Mouse (Mus musculus) skeletal muscle tissue, adult 2 months (tissue): Measurements from ENCODE around the gene Adamtsl1.

Experiments used
- DNase-seq: peaks from one replicate; pipeline ENCODE4 v3.0.0-alpha.2; 2012; ENCODE audit warnings: low read depth, low spot score

The Adamtsl1 gene

GRCm38 (mm10) chr4:85513792-85514191 lies at the start of gene Adamtsl1:
TSS of gene Adamtsl1 (plus strand) at chr4:85514172.
- DNase-seq = no peak

GRCm38 (mm10) chr4:85483586-85483985 lies 30.4 kb upstream of the Adamtsl1 start:
- no peak for DNase-seq

GRCm38 (mm10) chr4:85486316-85486946 lies 27.5 kb upstream of the Adamtsl1 start:
- DNase-seq = no peak

- no peak for DNase-seq
Measured at GRCm38 (mm10) chr4:85505718-85506117, 8.3 kb upstream of the Adamtsl1 start.

- DNase-seq = no peak
Measured at GRCm38 (mm10) chr4:85506976-85507375, 7.0 kb upstream of the Adamtsl1 start.

- DNase-seq = no peak
Measured at GRCm38 (mm10) chr4:85507491-85507890, 6.5 kb upstream of the Adamtsl1 start.

- DNase-seq = peak; percentile 6
Measured at GRCm38 (mm10) chr4:85513288-85513687, 684 bp upstream of the Adamtsl1 start.

GRCm38 (mm10) chr4:85514205-85514681 lies 271 bp downstream of the Adamtsl1 start:
- peak; percentile 10 for DNase-seq

- DNase-seq = peak; percentile 32
Measured at GRCm38 (mm10) chr4:85526966-85527566, 13.1 kb downstream of the Adamtsl1 start.

GRCm38 (mm10) chr4:85529852-85530251 lies 15.9 kb downstream of the Adamtsl1 start:
- no peak for DNase-seq

GRCm38 (mm10) chr4:85539677-85540076 lies 25.7 kb downstream of the Adamtsl1 start:
- DNase-seq = no peak

GRCm38 (mm10) chr4:85543221-85543620 lies 29.2 kb downstream of the Adamtsl1 start:
- DNase-seq = no peak

GRCm38 (mm10) chr4:85554696-85555095 lies 40.7 kb downstream of the Adamtsl1 start:
- no peak for DNase-seq

GRCm38 (mm10) chr4:85559753-85560152 lies 45.8 kb downstream of the Adamtsl1 start:
- peak; percentile 23 for DNase-seq

GRCm38 (mm10) chr4:85585426-85585825 lies 71.5 kb downstream of the Adamtsl1 start:
- no peak for DNase-seq

GRCm38 (mm10) chr4:85588928-85589327 lies 75.0 kb downstream of the Adamtsl1 start:
- no peak for DNase-seq

- no peak for DNase-seq
Measured at GRCm38 (mm10) chr4:85591037-85591436, 77.1 kb downstream of the Adamtsl1 start.

- no peak for DNase-seq
Measured at GRCm38 (mm10) chr4:85594159-85594558, 80.2 kb downstream of the Adamtsl1 start.

GRCm38 (mm10) chr4:85613331-85613730 lies 99.4 kb downstream of the Adamtsl1 start:
- no peak for DNase-seq

GRCm38 (mm10) chr4:85618746-85619145 lies 104.8 kb downstream of the Adamtsl1 start:
- DNase-seq = no peak

- peak; percentile 27 for DNase-seq
Measured at GRCm38 (mm10) chr4:85619261-85619660, 105.3 kb downstream of the Adamtsl1 start.

- no peak for DNase-seq
Measured at GRCm38 (mm10) chr4:85629381-85629780, 115.4 kb downstream of the Adamtsl1 start.

- no peak for DNase-seq
Measured at GRCm38 (mm10) chr4:85669271-85669670, 155.3 kb downstream of the Adamtsl1 start.
